Mouse (Mus musculus) layer of hippocampus, postnatal 14 days (tissue): ENCODE data around the gene Mprip. TPM values are rescaled to one million over a fixed set of nuclear protein-coding genes. Genes with fewer than 3 reads are reported as not detected.
A peak's percentile ranks its signal among the peaks of the same experiment; 100 is the strongest.
"Not testable (repeated sequence)": the region's sequence is repeated elsewhere in the genome, so short reads cannot be mapped to it uniquely, and the experiment has no call there.

Source experiments
- DNase-seq, 2 experiments: peaks; one replicate each; pipeline ENCODE4 v3.0.0; 2021 to 2022; ENCODE audit warnings: low spot score in 2 of 2, mixed read lengths in 1 of 2
- total RNA-seq, 2 experiments: library from RNA; stranded (reverse); gene quantifications; 2 replicates each; pipeline ENCODE4 v1.2.3; 2021

The Mprip gene
- total RNA-seq, 2 experiments from 2014 or later: 256 to 263 TPM

DNA sequence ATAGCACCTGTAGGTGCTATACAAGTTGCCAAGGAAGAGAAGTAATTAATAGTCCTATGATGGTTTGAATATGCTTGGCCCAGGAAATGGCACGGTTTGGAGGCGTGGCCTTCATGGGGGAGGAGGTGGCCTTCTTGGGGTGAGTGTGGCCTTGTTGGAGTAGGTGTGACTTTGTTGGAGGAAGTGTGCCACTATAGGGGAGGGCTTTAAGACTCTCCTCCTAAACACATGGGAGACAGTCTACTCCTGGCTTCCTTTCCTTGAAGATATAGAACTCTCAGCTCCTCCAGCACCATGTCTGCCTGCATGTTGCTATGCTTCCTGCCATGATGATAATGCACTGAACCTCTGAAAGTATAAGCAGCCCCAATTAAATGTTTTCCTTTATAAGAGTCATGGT, 8.1 kb upstream of the Mprip start:
- DNase-seq: no peak

DNA sequence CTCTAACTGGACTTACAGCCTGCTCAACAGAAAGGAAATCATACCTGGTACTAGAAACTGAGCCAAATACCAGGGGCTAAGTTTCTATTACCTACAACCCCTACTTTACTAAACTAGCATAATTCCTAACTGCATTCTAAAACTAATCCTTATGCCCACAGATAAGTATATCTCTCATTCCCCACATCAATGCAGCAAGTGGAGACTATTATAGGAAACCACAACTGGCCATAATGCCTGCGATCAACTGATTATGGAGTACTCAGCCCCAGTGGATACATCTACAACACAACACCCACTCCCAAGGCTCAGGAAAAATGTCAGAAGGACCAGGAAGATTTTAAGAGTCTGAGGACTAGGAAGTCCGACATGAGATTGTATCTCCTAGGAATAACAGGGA, 7.6 kb upstream of the Mprip start:
- no peak for DNase-seq

DNA sequence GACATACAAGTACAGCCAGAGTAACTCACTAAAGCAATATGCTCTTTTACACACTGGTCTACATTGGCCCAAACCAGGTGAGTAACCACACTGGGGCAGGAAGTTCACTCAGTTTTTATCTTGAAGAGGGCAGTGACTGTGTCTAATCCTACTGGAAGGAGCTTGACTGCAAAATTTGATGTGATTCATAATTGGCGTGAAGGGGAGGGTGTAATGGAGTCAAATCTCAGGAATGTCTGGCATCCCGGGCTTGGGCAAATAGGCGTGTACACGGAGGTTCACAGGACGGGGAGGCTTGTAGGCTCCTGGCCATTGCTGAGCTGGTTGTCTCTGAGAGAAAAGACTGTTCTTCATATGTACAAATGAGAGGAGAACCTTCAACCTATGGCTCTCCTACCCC, 5.8 kb upstream of the Mprip start:
- no peak for DNase-seq

DNA sequence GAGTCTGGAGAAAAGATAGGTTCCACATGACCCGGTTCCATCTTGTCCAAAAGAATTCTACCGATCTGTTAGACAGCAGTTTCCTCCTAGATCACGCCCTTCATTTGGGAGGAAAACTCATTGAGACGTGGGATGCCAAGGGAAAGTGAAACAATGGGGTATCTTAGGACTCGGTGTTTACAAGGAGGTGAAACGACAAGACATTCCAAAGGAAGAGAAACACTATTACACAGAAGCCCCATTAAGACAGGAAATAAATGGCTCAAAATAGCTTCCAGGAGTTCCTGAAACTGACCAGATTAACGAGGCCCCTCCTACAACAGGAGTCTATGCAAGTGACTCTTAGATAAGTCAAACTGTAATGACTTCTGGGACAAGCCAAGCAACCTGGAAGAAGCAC, 5.1 kb upstream of the Mprip start:
- DNase-seq: no peak

DNA sequence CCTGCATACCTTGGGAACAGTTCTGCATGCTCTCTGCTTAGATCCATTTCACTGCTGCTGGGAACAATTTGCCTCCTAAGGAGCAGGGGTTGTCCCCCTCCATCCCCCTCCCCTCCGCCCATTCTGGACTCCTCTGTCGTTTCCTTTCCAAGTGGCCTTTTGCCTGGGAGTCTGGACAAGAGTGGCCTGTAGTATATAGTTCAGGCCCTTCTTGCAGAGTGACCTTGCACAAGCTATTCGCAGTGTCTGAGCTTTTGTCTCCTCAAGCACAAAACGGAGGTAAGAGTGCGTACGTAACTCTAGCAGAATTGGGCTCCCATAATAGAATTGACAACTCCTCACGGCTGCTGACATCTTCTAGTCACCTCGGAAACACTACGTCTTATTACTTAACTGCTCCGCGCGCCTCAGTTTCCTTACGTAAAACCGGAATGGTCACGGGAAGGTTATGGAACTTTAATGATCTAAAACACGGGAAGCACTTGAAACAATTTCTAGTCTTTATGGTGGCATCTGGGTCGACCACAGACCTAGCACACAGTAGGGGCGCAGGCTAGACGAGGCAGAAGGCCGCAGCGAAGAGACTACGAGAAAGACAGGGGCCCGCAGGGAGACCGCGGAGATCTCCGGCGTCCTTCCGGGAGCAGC, 620 bp downstream of the Mprip start:
- DNase-seq: no peak

DNA sequence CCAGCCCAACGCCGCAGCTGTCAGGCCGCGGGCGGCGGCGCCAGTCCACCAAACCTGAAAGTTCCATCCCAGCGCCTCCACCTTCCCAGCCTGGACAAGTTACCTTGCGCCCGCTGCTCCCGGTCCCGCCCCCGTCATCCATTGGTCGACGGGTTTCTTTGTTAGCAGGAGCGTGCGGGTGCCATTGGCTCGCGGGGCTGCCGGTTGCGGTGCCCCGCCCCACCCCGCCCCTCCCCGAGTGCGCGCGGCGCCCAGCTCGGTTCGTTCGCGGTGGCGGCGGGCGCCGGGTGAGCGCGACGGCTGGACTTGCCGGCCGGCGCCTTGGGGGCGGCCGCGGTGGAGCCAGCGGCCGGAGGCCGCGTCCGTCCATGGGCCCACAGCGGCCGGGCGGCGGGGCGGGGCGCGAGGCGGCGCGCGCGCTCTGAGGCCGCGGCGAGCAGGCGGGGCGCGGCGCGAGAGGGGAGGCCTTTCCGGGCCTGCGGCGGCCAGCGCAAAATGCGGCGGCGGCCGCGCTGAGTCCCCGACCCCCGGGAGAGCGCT, 1.2 kb downstream of the Mprip start:
- DNase-seq: peak; percentile 90 to 96

DNA sequence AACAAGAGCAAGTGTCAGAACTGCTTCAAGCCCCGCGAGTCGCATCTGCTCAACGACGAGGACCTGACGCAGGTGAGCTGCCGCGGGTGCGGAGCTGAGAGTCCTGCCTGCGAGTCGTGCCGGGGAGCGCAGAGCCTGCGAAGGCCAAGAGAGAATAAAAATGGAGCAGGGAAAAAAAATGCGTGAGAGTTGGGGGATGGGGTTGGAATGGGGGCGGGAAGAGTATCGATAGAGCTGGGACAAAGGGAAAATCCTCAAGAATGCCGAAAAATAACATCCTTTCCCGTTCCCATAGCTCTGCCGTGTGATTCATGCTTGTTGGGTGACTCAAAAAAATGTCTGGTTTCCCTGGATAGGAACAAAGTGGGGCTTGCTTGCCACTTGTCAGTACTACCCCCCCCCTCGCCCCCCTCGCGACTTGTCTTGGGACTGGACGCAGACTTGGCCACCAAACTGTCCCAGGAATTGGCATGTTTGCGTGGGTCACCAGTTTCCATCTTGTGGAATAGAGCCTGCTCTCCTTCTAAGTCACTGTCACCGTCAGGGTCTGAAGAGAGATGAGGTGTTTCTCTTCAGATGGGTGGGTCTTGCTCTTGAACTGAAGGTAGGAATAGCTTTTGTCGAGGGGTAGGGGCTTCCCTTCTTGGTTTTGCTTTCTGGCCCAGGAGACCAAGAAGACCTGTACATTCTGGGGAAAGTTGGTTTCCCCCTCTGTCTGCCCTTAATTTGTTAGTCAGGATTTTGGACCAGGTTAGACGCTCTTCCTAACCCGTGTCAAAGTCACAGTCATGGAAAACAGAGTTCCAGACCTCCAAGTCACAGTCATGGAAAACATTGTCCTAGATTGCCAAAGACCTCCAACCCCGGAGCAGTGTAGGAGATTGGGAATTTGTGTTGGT, 2.0 kb downstream of the Mprip start:
- peak in 1 of 2 experiments; percentile 29 for DNase-seq

DNA sequence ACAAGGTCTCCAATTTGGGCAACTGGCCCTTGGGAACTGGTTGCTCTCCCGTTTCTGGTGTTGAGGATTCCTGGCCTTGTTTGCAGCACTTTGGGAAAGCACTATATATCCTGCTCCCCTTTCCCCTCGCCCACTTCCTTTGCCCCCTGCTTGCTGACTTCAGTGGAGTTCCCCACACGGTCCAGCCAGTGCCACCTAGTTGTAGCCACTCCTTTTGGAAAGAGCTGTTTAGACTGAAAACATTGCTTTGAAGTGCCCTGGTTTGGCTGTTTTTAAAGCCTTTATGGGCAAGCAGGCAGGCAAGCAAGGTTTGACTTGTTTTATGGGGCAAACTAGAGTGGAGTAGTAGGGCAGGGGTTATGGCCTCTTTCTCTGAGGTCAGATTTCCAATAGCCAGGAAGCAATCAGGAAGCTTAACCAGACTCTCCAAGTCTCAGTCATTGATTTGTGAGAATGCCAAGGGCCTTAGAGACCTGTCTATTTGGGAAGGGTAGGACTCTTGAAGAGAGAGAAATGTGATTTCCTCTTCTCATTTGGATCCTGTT, 2.7 kb downstream of the Mprip start:
- no peak for DNase-seq

DNA sequence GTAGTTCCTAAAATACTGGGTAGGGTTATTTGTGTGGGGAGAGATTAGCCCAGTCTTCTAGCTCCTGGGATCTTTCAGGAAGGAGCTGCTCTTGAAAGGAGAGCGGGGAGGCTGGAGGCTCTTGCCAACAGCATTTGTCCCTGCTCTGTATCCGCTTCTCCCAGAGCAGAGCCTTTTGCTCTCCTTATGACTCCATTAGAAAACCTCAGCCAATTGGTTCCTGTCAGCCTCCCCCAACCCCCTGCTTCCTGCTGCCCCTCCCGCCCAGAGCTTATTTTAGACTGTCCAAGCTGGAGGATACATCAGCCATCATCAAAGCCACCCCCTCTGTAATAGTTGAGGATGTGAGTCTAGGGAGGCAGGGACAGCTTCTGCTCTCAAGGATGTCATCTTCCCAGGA, 3.7 kb downstream of the Mprip start:
- DNase-seq: peak in 1 of 2 experiments; percentile 34

DNA sequence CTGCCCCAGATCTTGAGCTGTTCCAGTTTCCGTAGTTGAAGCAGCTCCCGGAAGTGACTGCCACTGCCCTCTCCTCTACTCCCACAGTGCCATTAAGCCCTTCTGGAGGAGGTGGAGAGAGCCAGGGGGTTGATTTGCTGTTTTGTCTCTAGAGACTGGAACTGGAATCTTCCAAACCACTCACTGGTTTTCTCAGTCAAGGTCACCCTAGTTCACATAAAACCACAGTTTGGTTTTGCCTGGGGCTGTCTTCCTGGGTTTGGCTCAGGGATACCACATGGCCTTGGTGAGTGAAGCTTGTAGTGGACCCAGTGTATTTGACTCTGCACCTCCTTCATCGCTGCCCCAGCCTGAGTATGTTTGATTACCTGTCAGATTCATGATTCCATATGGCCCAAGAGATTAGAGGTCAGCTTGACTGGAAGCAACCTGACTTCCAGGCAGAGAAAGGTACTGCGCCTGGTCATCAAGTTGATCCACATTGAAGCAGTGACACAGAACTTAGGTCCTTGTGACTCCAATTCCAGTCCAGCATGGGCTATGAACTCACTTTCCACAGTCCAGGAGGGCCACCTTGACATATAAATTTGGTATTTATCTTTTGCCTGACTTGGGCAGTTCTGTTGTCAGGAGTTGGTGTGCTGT, 10.1 kb downstream of the Mprip start:
- DNase-seq: no peak

DNA sequence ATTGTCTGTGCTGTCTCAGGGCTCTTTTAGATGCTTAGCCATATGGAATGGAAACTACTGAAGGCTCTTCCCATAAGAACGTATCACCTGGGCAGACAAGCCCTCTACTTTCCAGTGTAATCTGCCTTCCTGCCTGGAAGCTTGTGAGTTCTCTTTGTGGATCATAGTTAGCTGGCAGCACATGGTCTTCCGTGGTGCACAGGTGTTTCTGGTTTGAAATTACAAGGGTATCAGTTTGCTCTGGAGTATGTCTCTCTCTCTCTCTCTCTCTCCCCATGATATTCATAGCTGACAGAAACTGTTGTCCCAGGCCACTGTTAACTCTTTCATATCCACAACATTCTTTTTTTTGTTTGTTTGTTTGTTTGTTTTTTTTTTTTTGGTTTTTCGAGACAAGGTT, 12.9 kb downstream of the Mprip start:
- DNase-seq: no peak

DNA sequence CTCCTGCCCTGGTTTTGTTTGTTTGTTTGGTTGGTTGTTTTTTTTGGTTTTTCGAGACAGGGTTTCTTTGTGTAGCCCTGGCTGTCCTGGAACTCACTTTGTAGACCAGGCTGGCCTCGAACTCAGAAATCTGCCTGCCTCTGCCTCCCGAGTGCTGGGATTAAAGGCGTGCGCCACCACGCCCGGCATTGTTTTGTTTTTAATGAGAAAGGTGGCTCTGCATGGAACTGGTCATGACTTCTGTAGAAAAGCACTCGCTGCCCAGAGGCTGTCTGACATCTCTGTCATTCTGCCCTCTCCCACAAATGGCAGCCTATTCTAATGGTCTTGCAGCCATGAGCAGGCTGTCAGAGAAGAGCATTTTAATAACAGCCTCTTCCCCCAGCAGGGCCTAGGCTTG, 13.6 kb downstream of the Mprip start:
- DNase-seq: not testable (repeated sequence)

DNA sequence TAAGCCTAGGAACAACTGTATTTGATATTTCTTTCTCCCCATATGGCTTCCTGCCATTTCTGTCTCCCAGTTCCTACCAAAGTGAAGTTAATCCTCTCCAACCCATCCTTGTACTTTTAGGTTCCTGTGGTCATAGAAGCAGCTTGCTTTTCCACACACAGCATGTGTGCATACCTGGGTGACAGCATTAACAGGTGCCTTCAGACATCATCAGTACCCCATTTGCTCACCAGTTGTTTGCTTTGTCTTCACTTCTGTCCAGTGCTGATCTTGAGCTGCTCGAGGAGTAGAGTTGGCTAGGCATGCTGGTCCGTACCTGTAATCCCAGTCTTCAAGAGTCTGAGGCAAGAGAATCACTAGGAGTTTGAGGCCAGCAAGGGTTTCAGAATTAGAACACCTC, 16.7 kb downstream of the Mprip start:
- no peak for DNase-seq

DNA sequence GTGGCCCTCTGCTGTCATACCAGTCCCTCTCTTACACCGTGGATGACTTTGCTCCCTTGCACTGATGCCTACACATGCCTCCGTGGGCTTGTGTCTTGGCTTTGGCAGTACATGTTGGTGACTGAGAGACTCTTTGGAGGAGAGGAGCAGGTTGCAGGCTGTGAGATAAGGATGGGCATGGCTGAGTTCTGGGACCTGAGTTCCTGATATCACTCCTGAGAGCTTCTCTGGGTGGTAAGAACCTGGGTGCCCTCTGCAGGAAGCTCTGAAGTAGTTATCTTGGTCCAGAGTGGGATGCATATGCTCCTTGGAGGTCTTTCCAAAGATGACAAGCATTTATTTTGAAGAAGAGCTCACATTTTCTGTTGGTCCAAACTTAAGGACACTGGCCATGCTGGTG, 17.6 kb downstream of the Mprip start:
- no peak for DNase-seq

DNA sequence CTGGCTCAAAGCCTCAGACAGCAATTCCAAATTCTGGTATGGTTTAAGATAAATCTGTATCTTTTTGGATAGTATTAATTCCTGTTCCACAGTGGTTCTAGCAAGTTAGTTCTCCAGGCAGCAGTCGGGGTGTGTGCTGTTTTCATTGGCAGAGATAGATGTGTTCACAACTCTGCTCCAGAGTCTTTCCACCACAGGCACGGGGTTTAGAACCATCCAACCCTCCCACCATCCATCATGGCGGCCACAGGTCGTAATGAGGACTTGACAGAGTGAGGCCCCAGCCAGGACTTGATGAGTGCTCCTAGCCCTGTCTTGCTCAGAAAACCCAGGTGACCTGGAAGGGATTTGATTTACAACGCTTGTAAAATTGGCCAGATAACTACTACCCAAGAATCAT, 19.0 kb downstream of the Mprip start:
- DNase-seq: no peak

DNA sequence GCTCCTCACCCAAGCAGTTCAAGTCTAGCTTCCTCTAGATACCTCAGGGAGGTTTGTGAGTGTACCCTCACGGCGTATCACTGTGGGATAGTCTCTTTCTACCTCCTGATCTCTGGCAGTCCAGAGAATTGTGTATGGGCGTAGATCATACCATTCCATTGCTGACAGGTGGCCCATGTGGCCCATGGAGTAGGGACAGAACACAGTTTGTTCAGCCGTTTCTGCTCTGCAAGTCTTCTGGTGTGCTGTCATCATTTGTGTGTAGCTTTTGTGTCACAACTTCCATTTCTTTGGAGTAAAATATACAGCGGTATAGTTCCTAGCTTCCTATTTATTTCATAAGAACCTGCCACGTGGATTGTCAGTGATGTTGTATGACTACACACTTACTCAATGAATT, 23.9 kb downstream of the Mprip start:
- no peak for DNase-seq

DNA sequence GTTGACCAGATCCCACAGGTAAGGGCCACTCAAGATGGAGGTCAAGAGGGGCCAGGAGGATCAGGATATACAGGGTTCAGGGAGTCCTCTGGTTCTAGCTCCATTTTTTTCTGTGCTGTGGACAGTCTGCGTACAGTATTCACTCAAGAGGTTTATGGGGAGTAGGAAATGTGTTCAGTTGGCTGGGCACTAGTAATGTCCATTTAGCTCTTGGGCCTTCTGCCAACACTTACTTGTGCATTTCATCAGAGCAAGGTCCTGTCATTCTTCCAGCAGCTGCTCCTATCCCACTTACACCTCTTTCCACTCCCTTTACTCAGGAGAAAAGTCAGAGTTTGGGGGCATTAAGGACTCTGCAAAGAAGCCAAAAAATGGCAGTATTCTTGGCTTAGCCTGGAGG, 33.4 kb downstream of the Mprip start:
- DNase-seq: no peak

DNA sequence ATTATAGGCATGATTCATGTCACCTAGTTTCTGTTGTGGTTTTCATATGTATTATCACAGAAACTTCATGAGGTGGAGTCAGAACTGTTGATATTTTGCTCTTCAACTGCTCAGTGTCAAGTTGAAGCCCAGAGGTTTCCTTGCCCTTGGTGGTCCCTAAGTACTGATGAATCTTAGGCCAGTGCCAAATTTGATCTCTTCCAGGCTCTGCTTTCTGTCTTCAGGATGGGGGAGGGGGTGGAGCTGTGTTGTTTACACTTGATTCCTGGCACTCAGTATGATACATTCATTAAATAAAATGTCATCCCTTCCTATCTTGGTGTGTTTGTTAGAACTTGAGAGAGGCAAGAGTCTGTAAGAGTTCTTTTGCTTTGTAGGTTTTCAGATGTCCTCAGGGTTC, 34.4 kb downstream of the Mprip start:
- no peak for DNase-seq

DNA sequence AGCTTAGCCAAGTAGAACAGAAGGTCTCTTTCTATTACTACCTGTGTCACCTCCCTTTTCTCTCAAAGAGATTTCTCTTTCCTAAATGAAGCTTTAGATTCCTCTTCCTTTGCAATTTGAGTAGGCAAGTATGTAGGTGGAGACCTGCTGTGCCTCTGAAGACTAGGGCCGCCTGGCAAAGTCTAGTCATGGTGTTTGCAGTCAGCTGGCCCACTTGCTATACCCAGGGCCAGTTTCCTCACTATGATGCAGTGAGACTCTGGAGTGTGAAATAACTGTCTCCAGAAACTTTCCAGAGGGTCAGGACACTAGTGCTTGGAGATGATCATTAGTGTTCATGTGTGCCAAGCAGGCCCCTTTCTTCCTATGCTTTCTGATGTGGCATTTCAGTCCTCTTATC, 36.5 kb downstream of the Mprip start:
- no peak for DNase-seq

DNA sequence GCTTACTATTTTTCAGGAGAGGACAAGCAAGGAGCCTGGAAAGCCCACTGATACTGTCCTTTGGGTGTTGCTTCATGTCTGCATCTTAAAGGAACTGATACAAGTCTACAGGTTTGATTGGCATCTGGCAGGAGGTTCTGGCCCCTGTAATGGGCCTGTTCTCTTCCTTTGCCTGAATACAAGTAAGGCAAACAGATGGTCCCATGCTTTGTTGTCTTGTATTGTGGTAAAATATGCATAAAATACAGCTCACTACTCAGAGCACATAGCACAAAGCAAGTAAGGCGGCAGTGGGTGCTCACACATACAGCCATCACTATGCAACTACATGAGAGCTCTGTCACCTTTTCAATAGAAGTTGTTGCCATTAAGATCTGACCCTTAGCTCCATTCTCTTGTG, 39.7 kb downstream of the Mprip start:
- DNase-seq: no peak

DNA sequence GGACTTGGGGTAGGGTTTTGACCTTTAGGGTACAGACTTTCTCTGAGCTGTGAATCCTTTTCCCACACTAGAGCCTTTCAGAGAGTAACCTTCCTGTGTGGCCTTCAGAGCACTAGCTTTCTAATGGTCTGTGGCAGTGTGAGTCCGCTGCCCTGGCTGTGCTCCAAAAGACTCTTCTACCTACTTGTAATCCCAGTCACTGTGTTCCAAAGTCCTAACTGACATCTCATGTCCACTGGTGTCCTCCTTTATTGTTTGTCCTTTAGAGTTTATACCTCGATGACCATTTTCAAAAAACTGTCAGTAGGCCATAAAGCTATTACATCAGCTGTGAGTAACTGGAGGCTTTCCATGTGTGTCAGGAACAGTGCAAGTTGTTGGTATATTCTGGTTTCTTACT, 44.0 kb downstream of the Mprip start:
- no peak for DNase-seq

DNA sequence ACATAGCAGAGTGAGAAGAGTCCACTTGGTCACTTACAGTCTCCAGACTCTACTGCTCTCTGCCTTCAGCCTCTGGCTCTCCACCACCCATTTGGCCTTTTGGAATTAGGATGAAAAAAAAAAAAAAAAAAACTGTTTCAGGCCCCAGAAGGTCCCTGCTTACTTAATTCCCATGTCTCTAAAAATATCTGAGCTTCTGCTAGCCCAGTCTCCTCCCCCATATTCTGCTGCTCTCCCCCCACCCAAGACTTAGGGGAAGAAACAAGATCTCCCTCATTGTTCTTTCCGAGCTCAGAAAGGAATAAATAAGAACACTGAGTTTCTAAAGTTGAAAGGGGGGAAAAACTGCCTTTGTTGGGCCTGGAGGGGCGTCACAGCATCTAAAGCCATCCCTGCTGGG, 46.4 kb downstream of the Mprip start:
- no peak for DNase-seq
